Mouse (Mus musculus) ES-CJ7 (cell line): ENCODE measurements at regions not wholly inside any gene's neighbourhood (a gene's known extent, or its start where the extent isn't known, plus 50 kb on each side); places are given as distances from the start of the nearest gene placed in this dataset.

Experiments used
- DNase-seq: peaks from one replicate; pipeline ENCODE4 v3.0.0; 2011; ENCODE audit warnings: low read depth, low spot score

DNA sequence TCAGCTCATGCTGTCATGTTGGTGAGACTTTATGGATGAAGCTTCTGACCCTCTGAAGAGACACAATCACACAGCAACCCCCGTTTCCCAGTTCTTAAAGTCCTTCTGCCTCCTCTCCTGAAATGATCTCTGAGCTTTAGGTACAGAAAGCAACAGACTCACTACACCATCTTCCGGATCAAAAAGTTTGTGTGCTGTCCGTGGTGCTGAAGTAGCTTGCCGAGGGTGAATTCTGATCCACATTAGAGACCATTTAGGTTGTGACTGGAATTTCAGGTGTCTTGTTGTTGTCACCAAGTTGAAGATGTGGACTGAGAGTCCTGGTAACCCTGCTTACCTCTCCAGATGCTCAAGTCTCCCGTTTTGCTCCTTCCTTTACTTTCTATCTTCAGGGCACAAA, 375.2 kb downstream of the Shisa9 start:
- DNase-seq, result peak; percentile 32

DNA sequence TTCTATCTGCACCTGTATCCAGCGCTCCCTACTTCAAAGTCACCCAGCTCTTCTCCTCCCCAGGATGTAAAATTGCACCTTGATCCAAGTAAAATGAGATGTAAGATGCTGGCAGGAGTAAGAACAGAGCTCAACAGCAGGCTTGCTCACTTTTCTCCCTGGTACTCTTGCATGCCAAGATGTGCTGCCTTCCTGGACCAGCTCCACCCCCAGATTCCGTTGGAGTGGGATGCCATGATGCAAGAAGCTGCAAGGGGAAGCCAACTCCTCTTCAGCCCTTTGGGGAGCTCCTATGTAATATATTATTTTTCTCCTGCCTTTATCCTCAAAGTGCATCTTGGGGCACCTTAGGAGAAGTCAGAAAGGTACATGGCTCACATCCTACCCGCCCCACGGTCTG, 405.6 kb downstream of the Shisa9 start:
- no peak for DNase-seq

DNA sequence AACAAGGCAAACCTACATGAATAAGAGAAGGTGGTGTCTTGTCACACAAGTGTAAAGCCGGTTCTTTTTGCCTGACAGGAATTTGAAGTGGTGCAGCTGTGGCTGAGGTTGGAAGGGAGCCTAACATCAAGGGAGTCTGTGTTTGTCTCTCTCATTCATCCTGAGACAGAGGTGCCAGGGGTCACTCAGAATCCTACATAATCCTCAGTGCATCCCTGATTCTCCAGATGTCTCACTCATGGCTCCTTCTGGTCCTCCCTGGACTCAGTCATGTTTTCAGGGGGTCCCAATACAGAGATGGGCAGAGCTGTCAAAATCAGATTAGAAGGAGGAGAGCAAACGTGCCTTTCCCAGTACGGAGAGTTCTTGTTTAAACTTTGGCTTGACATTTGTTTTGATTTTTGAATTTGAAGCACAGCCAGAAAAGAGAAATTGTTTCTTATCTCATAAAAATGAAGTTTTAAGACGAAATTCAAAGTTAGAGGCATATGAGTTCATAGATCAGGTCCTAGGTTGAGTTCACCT, 451.8 kb downstream of the Shisa9 start:
- no peak for DNase-seq

DNA sequence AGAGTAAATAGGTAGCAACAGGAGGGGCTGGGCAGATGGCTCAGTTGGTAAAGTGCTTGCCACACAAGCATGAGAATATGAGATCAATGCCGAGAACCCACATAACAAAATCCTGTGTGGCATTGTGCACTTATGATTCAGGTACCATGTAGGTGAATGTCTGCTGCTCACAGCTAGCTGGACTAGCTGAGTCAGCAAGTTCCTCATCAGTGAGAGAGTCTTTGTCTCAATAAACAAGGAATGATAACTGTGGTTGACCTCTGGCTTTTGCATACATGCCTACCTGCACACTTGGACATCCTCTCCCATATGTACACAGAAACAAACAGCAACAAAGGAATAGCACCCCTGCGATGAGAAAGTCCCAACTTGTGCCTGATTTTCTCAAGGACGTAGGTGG, 454.7 kb downstream of the Shisa9 start:
- DNase-seq, result no peak

DNA sequence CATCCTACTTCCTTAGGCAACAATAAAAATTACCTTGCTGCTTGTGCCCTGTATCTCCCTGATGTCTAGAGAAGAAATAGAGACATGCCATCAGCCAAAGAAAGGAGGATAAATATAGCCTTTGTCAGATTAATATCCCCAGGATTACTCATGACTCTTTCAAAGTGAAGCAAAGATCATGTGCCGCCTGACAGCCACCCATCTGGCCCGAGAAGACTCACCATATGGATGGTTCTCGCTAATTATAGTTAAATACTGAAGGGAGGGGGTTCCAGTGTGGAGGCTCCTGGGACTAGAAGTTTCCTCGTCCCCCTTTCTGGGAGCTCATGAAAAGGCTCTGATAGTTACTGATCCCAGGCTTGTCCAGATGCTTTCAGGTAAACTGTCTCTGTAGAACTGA, 470.9 kb downstream of the Shisa9 start:
- no peak for DNase-seq
